Mouse (Mus musculus) stomach, postnatal 0 days (tissue): Measurements from ENCODE around the gene Nt5dc1.

Experiments used
- CTCF ChIP-seq: IDR thresholded peaks from 2 replicates; pipeline ENCODE4 v1.5.1; 2016; ENCODE audit warnings: antibody characterized with exemption, low read depth, mild to moderate bottlenecking, moderate library complexity
- EP300 ChIP-seq: optimal IDR thresholded peaks from 2 replicates; pipeline ENCODE3; 2016; ENCODE audit warnings: antibody characterized with exemption

GRCm38 (mm10) chr10:34341014-34341413, 77.3 kb downstream of the Nt5dc1 start:
- TF ChIP-seq CTCF (no peak), EP300 (no peak)
